Mouse (Mus musculus) embryonic fibroblast, embryonic 13.5 days (primary cell): Measurements from ENCODE around the gene Traip. TPM values are rescaled to one million over a fixed set of nuclear protein-coding genes. Genes with fewer than 3 reads are reported as not detected.

Source experiments
- H3K27ac ChIP-seq: 2 replicates; pipeline ENCODE4 v1.5.1; 2012; ENCODE audit warnings: low read length, control low read depth, inconsistent platforms; ENCODE audit not compliant: insufficient read depth
- H3K4me1 ChIP-seq: 2 replicates; pipeline ENCODE4 v1.6.1; 2011; ENCODE audit warnings: low read length; ENCODE audit not compliant: control insufficient read depth, insufficient read depth
- H3K4me3 ChIP-seq: 2 replicates; pipeline ENCODE4 v1.5.1; 2011; ENCODE audit warnings: mild to moderate bottlenecking, control low read depth, low read length; ENCODE audit not compliant: insufficient read depth
- CTCF ChIP-seq: IDR thresholded peaks from 2 replicates; pipeline ENCODE4 v1.5.1; 2011; ENCODE audit warnings: mild to moderate bottlenecking, control low read depth, low read length, moderate library complexity, borderline replicate concordance; ENCODE audit not compliant: insufficient read depth
- POLR2A ChIP-seq: IDR thresholded peaks from 2 replicates; pipeline ENCODE4 v1.6.1; 2011; ENCODE audit warnings: low read depth, mild to moderate bottlenecking, control low read depth, low read length, moderate library complexity
- polyA plus RNA-seq: library from polyadenylated mRNA; stranded (reverse); fragments of >200 nt; gene quantifications from 2 replicates; pipeline ENCODE4 v1.2.4, GENCODE M21; 2011; ENCODE audit warnings: low read depth; ENCODE audit not compliant: missing spikeins, insufficient read length

Gene Traip
- polyA plus RNA-seq = 11.1 and 13.5 TPM in 2 replicates

DNA sequence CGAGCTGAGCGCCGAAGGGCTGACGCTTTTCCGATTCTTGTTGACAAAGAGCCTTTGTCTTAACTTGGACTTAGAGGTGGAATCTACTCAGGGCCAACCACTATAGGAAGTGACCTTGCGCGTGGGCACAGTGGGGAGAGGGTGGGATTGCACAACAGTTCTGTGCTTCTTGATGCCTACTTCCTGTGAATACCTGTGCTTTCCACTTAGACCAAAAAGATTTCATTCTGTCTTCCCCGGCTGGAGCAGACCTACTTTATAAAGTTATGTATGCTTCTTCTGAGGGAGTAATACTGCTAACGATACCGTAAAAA lies at the start of gene Traip:
Traip (plus strand) TSS at position 215 of the 314 bp plus-strand sequence.
- H3K27ac ChIP-seq = peak within 1 kb of the TSS; percentile 10; the same call in 1 of the 2 replicates
- H3K4me1 ChIP-seq = peaks cover 6% of the 10 kb centered on the region; the same call in 1 of the 2 replicates
- H3K4me3 ChIP-seq = peak within 1 kb of the TSS; percentile 80
- no peak for TF ChIP-seq POLR2A
- TF ChIP-seq CTCF = no peak

DNA sequence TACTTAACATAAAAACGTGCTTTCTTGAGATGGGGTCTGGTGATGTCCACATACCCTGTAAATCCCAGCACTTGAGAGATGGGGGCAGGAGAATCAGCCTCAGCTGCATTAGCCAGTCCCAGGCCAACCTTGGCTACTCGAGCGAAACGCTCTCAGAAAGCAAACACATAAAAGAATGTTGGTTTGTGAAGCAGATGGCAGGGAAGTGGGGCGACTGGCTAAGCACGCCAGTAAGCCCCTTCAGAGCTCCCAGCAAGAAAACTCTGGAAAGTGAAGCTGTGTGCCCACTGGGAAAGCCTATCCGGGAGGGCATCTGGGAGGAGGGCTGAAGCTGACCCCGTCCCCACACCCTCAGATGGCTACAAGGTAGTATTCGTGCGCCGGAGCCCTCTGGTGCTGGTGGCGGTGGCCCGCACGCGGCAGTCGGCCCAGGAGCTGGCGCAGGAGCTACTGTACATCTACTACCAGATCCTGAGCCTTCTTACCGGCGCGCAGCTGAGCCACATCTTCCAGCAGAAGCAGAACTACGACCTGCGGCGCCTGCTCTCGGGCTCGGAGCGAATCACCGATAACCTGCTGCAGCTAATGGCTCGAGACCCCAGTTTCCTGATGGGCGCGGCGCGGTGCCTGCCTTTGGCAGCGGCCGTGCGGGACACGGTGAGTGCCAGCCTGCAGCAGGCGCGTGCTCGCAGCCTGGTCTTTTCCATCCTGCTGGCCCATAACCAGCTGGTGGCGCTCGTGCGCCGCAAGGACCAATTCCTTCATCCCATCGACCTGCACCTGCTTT lies 48.9 kb upstream of the Traip start:
- no peak overlapping the region for H3K27ac ChIP-seq
- H3K4me1 ChIP-seq = no peaks in the 10 kb centered on the region
- TF ChIP-seq POLR2A = no peak
- peak; percentile 76 for TF ChIP-seq CTCF
- H3K4me3 ChIP-seq = no peak overlapping the region

DNA sequence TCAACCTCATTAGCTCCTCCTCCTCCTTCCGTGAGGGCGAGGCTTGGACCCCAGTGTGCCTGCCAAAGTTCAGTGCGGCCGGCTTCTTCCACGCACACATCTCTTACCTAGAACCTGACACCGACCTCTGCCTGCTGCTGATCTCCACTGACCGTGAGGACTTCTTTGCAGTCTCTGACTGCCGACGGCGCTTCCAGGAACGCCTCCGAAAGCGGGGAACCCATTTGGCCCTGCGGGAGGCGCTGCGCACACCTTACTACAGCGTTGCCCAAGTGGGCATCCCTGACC lies 48.4 kb upstream of the Traip start:
- H3K4me3 ChIP-seq = no peak overlapping the region
- no peak for TF ChIP-seq CTCF
- no peak for TF ChIP-seq POLR2A
- no peaks in the 10 kb centered on the region for H3K4me1 ChIP-seq
- no peak overlapping the region for H3K27ac ChIP-seq

DNA sequence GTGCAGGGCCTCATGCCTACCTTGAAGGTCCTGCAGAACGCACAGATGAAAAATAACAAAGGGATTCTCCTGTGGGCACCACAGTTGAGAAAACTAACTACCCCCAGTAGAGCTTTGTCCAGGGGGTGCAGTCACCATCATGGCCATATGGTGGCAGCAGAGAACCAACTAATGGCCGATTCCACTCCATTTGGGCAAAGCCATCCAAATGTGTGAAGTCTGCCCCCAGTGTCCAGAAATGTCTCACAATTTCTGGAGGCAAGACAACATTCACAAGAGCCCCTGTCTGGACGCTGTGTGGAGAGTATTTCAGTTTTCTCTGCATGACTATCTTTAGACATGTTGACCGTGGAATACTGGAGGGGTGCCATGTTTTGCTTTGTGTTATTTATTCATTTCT lies 45.2 kb upstream of the Traip start:
- H3K4me3 ChIP-seq = no peak overlapping the region
- H3K4me1 ChIP-seq = no peaks in the 10 kb centered on the region
- no peak overlapping the region for H3K27ac ChIP-seq
- peak; percentile 84 for TF ChIP-seq CTCF
- no peak for TF ChIP-seq POLR2A

DNA sequence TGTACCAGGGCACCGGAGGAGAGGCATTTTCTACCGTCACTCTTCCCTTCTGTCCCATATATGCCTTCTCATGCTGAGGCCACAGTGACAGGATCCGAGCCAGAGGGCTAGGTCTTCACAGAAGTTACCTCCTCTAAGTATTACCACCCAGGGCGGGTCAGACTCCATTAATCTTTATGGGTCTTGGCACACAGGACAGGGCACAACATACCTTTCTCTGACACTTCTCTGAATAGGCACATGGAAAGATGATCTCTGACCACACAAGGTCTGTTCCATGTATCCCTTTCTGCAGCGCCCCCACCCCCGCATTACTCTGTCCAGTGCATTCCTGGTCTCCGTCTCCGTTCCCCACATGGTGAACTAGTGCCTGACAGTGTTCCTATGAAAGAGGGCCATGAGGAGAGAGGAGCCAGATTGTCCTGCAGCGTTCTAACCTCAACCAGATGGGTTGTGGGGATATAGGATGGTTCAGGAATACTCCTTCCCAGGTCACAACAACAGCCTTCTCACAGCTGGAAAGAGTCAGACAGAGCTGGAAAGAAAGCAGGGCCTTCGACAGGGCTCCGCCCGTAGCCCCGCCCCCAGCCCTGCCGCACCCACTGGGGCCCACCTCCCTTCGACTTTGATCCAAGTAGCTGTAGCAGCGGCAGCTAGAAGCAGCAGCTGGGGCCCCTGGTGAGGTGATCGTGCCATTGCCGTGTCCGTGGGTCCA lies 43.5 kb upstream of the Traip start, which contains the start of gene Mst1r:
Mst1r (plus strand) TSS at position 622 of the 715 bp plus-strand sequence.
- Histone ChIP-seq H3K27ac (no peak within 1 kb of the TSS), H3K4me3 (no peak within 1 kb of the TSS)

DNA sequence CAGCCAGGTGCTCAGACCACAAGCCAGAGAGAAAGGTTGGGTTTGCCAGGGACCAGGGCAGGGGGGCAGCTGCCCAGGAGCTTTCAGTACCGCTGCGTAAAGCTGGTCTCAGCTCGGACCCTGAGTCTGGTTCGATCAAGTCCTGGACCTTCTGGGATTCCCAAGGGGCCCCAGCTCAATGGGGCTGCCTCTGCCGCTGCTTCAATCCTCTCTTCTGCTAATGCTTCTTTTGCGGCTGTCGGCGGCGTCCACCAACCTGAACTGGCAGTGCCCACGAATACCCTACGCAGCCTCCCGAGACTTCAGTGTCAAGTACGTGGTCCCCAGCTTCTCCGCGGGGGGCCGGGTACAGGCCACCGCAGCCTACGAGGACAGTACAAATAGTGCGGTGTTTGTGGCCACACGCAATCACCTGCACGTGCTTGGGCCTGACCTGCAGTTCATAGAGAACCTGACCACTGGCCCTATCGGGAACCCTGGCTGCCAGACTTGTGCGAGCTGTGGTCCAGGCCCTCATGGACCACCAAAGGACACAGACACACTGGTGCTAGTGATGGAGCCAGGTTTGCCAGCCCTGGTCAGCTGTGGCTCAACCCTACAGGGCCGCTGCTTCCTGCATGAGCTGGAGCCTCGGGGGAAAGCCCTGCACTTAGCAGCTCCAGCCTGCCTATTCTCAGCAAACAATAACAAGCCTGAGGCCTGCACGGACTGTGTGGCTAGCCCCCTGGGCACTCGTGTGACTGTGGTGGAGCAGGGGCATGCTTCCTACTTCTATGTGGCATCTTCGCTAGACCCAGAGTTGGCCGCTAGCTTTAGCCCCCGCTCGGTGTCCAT lies 42.8 kb upstream of the Traip start:
- H3K27ac ChIP-seq = no peak overlapping the region
- H3K4me1 ChIP-seq = no peaks in the 10 kb centered on the region

More for the DNA sequence above, 43.5 kb upstream of the Traip start, which contains the start of gene Mst1r:
- TF ChIP-seq CTCF (no peak), POLR2A (peak; percentile 63)
- H3K4me1 ChIP-seq = no peaks in the 10 kb centered on the region

DNA sequence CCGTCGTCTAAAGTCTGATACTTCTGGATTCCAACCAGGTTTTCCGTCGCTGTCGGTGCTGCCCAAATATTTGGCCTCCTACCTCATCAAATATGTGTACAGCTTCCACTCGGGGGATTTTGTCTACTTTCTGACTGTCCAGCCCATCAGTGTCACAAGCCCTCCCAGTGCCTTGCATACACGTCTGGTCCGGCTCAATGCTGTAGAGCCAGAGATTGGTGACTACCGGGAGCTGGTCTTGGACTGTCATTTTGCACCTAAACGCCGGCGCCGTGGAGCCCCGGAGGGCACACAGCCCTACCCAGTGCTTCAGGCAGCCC lies 42.2 kb upstream of the Traip start:
- TF ChIP-seq CTCF (no peak), POLR2A (no peak)
- H3K4me3 ChIP-seq = no peak overlapping the region
- no peaks in the 10 kb centered on the region for H3K4me1 ChIP-seq
- no peak overlapping the region for H3K27ac ChIP-seq

More for the DNA sequence above, 42.8 kb upstream of the Traip start:
- H3K4me3 ChIP-seq = no peak overlapping the region
- TF ChIP-seq CTCF = no peak
- no peak for TF ChIP-seq POLR2A

DNA sequence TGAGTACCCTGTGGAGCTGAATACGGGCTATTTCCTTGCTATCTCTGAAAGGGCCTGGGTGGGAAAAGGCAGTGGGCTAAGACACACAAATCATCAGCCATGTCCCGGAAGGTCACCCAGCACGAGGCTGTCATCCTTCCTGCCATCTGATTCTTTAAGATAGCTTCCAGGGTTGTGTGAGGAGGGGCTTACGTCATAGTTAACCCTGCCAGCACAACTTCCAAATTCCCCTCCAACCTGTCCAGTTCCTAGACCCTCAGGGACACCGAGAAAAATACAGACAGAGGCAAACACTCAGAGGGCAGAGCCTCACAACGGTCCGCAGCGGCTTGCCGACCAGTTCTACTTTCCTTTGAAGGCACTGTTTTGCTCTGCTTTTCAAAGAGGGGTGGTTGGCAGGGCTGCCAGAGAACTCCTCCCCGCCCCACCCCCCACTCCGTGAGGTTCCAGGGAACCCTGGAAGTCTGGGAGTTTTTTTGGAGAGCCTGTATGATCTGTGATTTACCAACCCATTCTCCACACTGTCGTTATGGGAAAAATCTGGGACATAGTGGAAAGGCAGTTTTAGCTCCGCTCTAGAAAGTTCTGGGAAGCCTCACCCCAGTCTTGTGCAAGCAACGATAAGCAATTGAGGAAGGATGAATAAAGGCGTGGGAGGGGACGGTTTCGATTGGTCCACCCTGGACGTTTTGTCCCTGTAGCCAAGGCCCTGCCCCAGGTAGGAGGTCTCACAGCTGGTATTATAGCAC lies 41.4 kb upstream of the Traip start:
- Histone ChIP-seq H3K27ac (no peak overlapping the region), H3K4me3 (no peak overlapping the region), H3K4me1 (no peaks in the 10 kb centered on the region)
- no peak for TF ChIP-seq POLR2A

DNA sequence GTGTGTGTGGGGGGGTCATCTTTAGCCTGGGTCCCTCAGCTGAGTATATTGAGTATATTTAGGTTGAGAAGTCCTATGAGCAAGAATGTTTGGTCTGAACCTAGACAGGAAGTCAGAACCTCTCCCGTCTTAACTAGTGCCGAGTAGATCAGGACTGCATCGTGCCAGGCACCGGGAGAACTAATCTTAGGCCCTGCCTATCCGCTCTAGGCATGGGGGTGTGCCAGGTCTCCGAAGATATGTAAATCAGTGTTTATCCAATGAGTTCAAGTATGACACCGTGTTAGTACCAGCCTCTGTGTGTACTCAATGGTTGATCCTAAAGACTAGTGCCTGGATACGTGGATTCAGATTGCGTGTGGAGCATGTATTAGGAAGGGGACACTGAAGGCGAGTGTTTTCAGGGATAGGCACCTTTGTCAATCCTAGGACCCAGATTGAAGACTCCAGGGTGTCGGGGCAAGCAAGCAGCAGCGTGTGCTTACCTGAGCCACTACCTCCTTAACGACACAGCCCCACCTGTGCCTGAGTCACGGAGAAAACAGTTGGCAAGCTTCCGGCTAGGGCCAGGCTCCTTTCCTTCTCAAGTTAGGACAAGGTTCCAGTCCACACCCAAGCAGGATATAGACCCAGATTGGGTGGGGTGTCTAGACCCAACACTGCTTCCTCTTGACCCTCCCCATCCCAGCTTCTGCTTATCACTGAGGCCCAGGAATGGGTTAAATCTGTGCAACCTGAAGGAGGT lies 39.7 kb upstream of the Traip start:
- Histone ChIP-seq H3K27ac (no peak overlapping the region), H3K4me1 (no peaks in the 10 kb centered on the region), H3K4me3 (no peak overlapping the region)
- TF ChIP-seq POLR2A = no peak
